Mouse (Mus musculus): ENCODE measurements at regions not wholly inside any gene's neighbourhood (a gene's known extent, or its start where the extent isn't known, plus 50 kb on each side); places are given as distances from the start of the nearest gene placed in this dataset.

DNA sequence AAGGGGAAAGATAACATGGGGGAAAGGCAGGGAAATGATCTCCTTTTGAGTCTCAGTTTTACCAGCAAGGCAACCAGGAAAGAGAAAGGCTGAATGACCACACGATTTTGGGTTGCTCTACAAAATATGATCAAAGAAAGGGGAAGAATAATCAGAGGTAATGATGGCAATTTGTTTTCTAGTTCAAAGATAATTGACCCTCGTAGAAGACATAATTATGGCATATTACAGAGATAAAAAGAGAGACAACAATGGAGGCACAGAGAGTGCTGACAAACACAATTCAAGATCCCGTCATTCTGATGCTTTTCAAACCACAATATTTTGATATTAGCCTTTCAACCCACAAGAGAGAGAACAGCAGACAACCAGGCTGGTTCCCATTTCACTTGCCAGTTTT lies 206.1 kb upstream of the Tom1l1 start:
- no peak for TF ChIP-seq CTCF (IDR thresholded peaks at IDR 0.05; ENCODE audit: insufficient read depth, low read depth, low read length)
- no peak for TF ChIP-seq POLR2A (IDR thresholded peaks at IDR 0.05; ENCODE audit: insufficient read depth, low read depth, low read length)

All from olfactory bulb, adult 2 months (tissue).